In genomic region chr2:106973332-106973958, GRCm38 (mm10) we compare ENCODE assay signal across 8 mouse cellular contexts. TPM values are rescaled to one million over a fixed set of nuclear protein-coding genes. Genes with fewer than 3 reads are reported as not detected.
DNase-seq lines count a peak whose midpoint lies in the region; ATAC-seq and TF ChIP-seq lines count a peak whose summit lies in the region.

No protein-coding gene starts in this region.

- no peak for ATAC-seq in heart, postnatal 0 days (ENCODE audit: insufficient read depth, low read depth)
- ATAC-seq in activated CD4-positive, CD25-positive, alpha-beta regulatory T cell, adult 4 months = no peak
- ATAC-seq in megakaryocyte-erythroid progenitor cell, adult 5-6 weeks (replicated peaks; ENCODE audit: low FRiP score, low TSS enrichment, poor library complexity, severe bottlenecking) = no peak

- no peaks in the 10 kb centered on the region for H3K36me3 ChIP-seq in kidney, adult 2 months (ENCODE audit: control insufficient read depth, insufficient read depth, low read length)
- peaks cover 8% of the 10 kb centered on the region for H3K36me3 ChIP-seq in heart, postnatal 0 days (replicated peaks; ENCODE audit: control insufficient read depth, insufficient read depth, low read length)
- H3K36me3 ChIP-seq in midbrain, embryonic 10.5 days = peaks cover 12% of the 10 kb centered on the region

- TF ChIP-seq CTCF in kidney, adult 2 months (conservative IDR thresholded peaks at IDR 0.05; ENCODE audit: insufficient read depth, insufficient read length, low read depth, low read length) = no peak
- no peak for TF ChIP-seq CTCF in heart, postnatal 0 days (IDR thresholded peaks at IDR 0.05; ENCODE audit: low read depth)

- H3K4me2 ChIP-seq in heart, postnatal 0 days (ENCODE audit: low read depth, low read length) = peak overlapping the region; percentile 67

- H3K27ac ChIP-seq in kidney, adult 2 months (ENCODE audit: insufficient read depth, low read depth, low read length) = no peak overlapping the region
- H3K27ac ChIP-seq in heart, postnatal 0 days (ENCODE audit: low read depth) = no peak overlapping the region
- H3K27ac ChIP-seq in midbrain, embryonic 10.5 days (replicated peaks) = peak overlapping the region; percentile 97

- WGBS in kidney, adult 2 months = 61% methylated on average over 17 of the region's 17 CpGs
- WGBS in heart, postnatal 0 days = 67% methylated on average over 17 of the region's 17 CpGs
- WGBS in midbrain, embryonic 10.5 days = 67% methylated on average over 17 of the region's 17 CpGs

- TF ChIP-seq EP300 in heart, postnatal 0 days (IDR thresholded peaks at IDR 0.05; ENCODE audit: low read depth) = no peak

- H3K4me1 ChIP-seq in kidney, adult 2 months (ENCODE audit: control insufficient read depth, insufficient read depth, low read length) = no peaks in the 10 kb centered on the region
- H3K4me1 ChIP-seq in heart, postnatal 0 days (ENCODE audit: control insufficient read depth, insufficient read depth) = peaks cover 9% of the 10 kb centered on the region
- peaks cover 9% of the 10 kb centered on the region for H3K4me1 ChIP-seq in midbrain, embryonic 10.5 days

- no peaks in the 10 kb centered on the region for H3K27me3 ChIP-seq in kidney, adult 2 months (replicated peaks; ENCODE audit: control insufficient read depth, insufficient read depth, low read length)
- no peaks in the 10 kb centered on the region for H3K27me3 ChIP-seq in heart, postnatal 0 days (ENCODE audit: control insufficient read depth, insufficient read depth, low read length)
- H3K27me3 ChIP-seq in midbrain, embryonic 10.5 days (ENCODE audit: low read depth, poor library complexity, severe bottlenecking) = no peaks in the 10 kb centered on the region

- no peaks in the 10 kb centered on the region for H3K9me3 ChIP-seq in heart, postnatal 0 days (replicated peaks; ENCODE audit: control insufficient read depth, low read length)
- H3K9me3 ChIP-seq in midbrain, embryonic 10.5 days (replicated peaks) = no peaks in the 10 kb centered on the region

- TF ChIP-seq POLR2A in kidney, adult 2 months (IDR thresholded peaks at IDR 0.05; ENCODE audit: low read depth, low read length) = no peak

- DNase-seq in kidney, adult 2 months = no peak
- DNase-seq in kidney, postnatal 36 days = no peak
- DNase-seq in R1 (ENCODE audit: low read depth, low spot score) = peak; percentile 33
- no peak for DNase-seq in heart, postnatal 0 days (ENCODE audit: low spot score)
- no peak for DNase-seq in midbrain, embryonic 10.5 days (ENCODE audit: low spot score)
- no peak for DNase-seq in adrenal gland, adult 2 months

- peak overlapping the region; percentile 99 for H3K4me3 ChIP-seq in kidney, adult 2 months (ENCODE audit: insufficient read depth, low read depth, low read length)
- peak overlapping the region; percentile 64 for H3K4me3 ChIP-seq in heart, postnatal 0 days (ENCODE audit: low read depth, low read length)
- H3K4me3 ChIP-seq in midbrain, embryonic 10.5 days = peak overlapping the region; percentile 94

- H3K9ac ChIP-seq in heart, postnatal 0 days (replicated peaks; ENCODE audit: low read depth, low read length) = peak overlapping the region; percentile 87

RNA-seq across cellular contexts. Expression of gene Arl14ep, which starts 0.8 kb away (rescaled TPM):
- polyA plus RNA-seq in kidney, adult 2 months (2012; rRNA removed) = 5.7 and 6.7 TPM in 2 replicates
- total RNA-seq in heart, postnatal 0 days (2014; rRNA removed; ENCODE audit: low replicate concordance) = 14.9 and 25.2 TPM in 2 replicates
- polyA plus RNA-seq in heart, postnatal 0 days (2015; fragmentation: Nextera tagmentation; extraction: Ambion mirVana) = 14.0 and 14.8 TPM in 2 replicates
- polyA plus RNA-seq in midbrain, embryonic 10.5 days (2016; fragmentation: Nextera tagmentation; extraction: Ambion mirVana) = 47.9 and 55.6 TPM in 2 replicates
- polyA plus RNA-seq in activated CD4-positive, CD25-positive, alpha-beta regulatory T cell, adult 4 months (2017; shearing (Covaris generic)) = 10 to 100 TPM; 34.1 to 36.5 TPM
- 15.4 and 20.1 TPM in 2 replicates for total RNA-seq in megakaryocyte-erythroid progenitor cell, adult 5-6 weeks (2014; fragmentation: Nextera tagmentation)
- total RNA-seq in megakaryocyte-erythroid progenitor cell, adult 5-6 weeks (2017) = 24.9 and 31.2 TPM in 2 replicates
- 10 to 100 TPM; 28.9 to 34.3 TPM for total RNA-seq in adrenal gland, adult 2 months (2021)
- polyA plus RNA-seq in adrenal gland, adult 2 months (2012; rRNA removed) = 1.9 and 2.1 TPM in 2 replicates
